Mouse (Mus musculus): ENCODE measurements around the gene Kcnab1.

DNA sequence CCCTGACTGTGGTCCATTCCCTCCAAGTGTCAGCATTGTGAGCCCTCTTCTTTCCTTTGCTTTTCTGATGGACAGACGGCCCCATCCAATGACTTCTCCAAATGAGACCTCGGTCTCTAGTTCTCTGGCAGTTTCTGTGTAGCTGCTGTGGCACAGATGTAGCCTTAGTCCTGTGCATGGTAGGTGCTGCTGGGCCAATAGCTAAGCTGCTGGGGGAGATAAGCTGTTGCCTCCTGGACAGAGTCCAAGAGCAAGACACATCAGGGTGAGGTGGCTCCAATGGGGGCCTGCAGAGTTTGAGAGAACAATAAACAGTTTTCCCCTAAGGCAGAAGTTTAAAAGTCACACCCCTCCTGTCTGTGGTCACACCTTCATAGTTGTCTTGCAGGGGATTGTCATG, 2.0 kb downstream of the Kcnab1 start:
- TF ChIP-seq CTCF (IDR thresholded peaks at IDR 0.05; ENCODE audit: borderline replicate concordance, extremely low read depth, insufficient read depth, insufficient read length) (no peak), POLR2A (IDR thresholded peaks at IDR 0.05; ENCODE audit: borderline replicate concordance, extremely low read depth, insufficient read depth, insufficient read length, poor library complexity, severe bottlenecking) (no peak)

All from brain, embryonic 14.5 days (tissue).